Mouse (Mus musculus) hindbrain, postnatal 0 days (tissue): ENCODE measurements at regions not wholly inside any gene's neighbourhood (a gene's known extent, or its start where the extent isn't known, plus 50 kb on each side); places are given as distances from the start of the nearest gene placed in this dataset.
"Not testable (repeated sequence)": the region's sequence is repeated elsewhere in the genome, so short reads cannot be mapped to it uniquely, and the experiment has no call there.

Experiments used
- ATAC-seq: fragments of 200-750 bp; cut with Nextera tagmentation; 2 replicates; pipeline ENCODE4 v1.8.0; 2017; ENCODE audit warnings: mild to moderate bottlenecking, moderate TSS enrichment, moderate library complexity
- DNase-seq: peaks from one replicate; pipeline ENCODE4 v3.0.0-alpha.2; 2015; ENCODE audit warnings: low spot score
- H3K27ac ChIP-seq: fragments of 300-500 bp; sonication (generic); 2 replicates; pipeline ENCODE4 v1.5.1; 2014; ENCODE audit warnings: mild to moderate bottlenecking
- H3K27me3 ChIP-seq: fragments of 300-500 bp; sonication (generic); 2 replicates; pipeline ENCODE4 v1.6.1; 2014; ENCODE audit warnings: low read length, mixed read lengths; ENCODE audit not compliant: insufficient read depth
- H3K36me3 ChIP-seq: fragments of 300-500 bp; sonication (generic); 2 replicates; pipeline ENCODE4 v1.6.1; 2014; ENCODE audit warnings: low read length, mixed read lengths; ENCODE audit not compliant: insufficient read depth
- H3K4me1 ChIP-seq: fragments of 300-500 bp; sonication (generic); 2 replicates; pipeline ENCODE4 v1.6.1; 2014; ENCODE audit warnings: antibody characterized with exemption, low read length, mixed read lengths; ENCODE audit not compliant: insufficient read depth
- H3K4me2 ChIP-seq: fragments of 300-500 bp; sonication (generic); 2 replicates; pipeline ENCODE4 v1.6.1; 2014; ENCODE audit warnings: low read depth, mild to moderate bottlenecking, low read length, moderate library complexity, mixed read lengths
- H3K4me3 ChIP-seq: fragments of 300-500 bp; sonication (generic); 2 replicates; pipeline ENCODE4 v1.5.1; 2014; ENCODE audit warnings: low read length
- H3K9ac ChIP-seq: fragments of 300-500 bp; sonication (generic); replicated peaks from 2 replicates; pipeline ENCODE4 v1.6.1; 2014; ENCODE audit warnings: mild to moderate bottlenecking, low read length, moderate library complexity, mixed read lengths
- H3K9me3 ChIP-seq: fragments of 300-500 bp; sonication (generic); 2 replicates; pipeline ENCODE4 v1.6.1; 2016; ENCODE audit warnings: low read length, mixed read lengths
- CTCF ChIP-seq: IDR thresholded peaks from 2 replicates; pipeline ENCODE4 v1.5.1; 2016; ENCODE audit warnings: antibody characterized with exemption, control low read depth, low read depth
- WGBS: fragments of 180-500 bp; shearing (Covaris S2); extraction: QIAGEN DNeasy Blood & Tissue Kit; methylation state at CpG from one replicate; pipeline ENCODE4 v1.1.7; 2014; 5-methylcytosine and 5-hydroxymethylcytosine counted together

- Histone ChIP-seq H3K27me3 (no peaks in the 10 kb centered on the region), H3K4me3 (no peak overlapping the region), H3K9ac (no peak overlapping the region), H3K27ac (no peak overlapping the region), H3K4me1 (no peaks in the 10 kb centered on the region), H3K36me3 (no peaks in the 10 kb centered on the region), H3K9me3 (no peaks in the 10 kb centered on the region), H3K4me2 (no peak overlapping the region)
- ATAC-seq: no peak
- no peak for TF ChIP-seq CTCF
- WGBS: 57% methylated on average over 3 of the region's 3 CpGs
- DNase-seq: no peak
Measured at GRCm38 (mm10) chr5:39252206-39252605, 375.6 kb upstream of the Clnk start.

DNA sequence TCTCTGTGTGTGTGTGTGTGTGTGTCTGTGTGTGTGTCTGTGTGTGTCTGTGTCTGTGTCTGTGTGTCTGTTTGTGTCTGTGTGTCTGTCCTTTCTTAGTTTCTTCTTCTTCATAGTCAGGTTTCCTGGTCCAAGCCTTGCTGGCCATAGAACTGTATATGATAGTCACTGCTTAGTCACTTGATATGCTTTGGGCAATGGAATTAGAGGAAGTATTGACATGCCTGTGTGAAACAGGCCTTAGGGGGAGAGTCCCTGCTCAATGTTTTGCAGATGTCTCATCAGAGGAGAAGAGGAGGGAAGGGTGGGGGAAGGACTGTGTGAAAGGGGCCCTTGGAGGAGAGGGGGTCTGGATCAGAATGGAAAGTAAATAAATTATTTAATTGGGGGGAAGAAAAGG, 374.4 kb upstream of the Clnk start:
- DNase-seq (no peak), ATAC-seq (no peak)
- H3K9ac ChIP-seq: no peak overlapping the region
- TF ChIP-seq CTCF: no peak
- H3K9me3 ChIP-seq: no peaks in the 10 kb centered on the region
- no peak overlapping the region for H3K4me2 ChIP-seq
- no peaks in the 10 kb centered on the region for H3K27me3 ChIP-seq
- H3K4me1 ChIP-seq: no peaks in the 10 kb centered on the region
- H3K36me3 ChIP-seq: no peaks in the 10 kb centered on the region
- H3K27ac ChIP-seq: no peak overlapping the region
- H3K4me3 ChIP-seq: no peak overlapping the region

GRCm38 (mm10) chr5:39219698-39220097, 343.1 kb upstream of the Clnk start:
- no peaks in the 10 kb centered on the region for H3K36me3 ChIP-seq
- no peak overlapping the region for H3K4me3 ChIP-seq
- no peak overlapping the region for H3K9ac ChIP-seq
- no peaks in the 10 kb centered on the region for H3K4me1 ChIP-seq
- no peak for TF ChIP-seq CTCF
- no peak overlapping the region for H3K4me2 ChIP-seq
- H3K27ac ChIP-seq: no peak overlapping the region
- no peaks in the 10 kb centered on the region for H3K27me3 ChIP-seq
- 67% methylated on average over 5 of the region's 5 CpGs for WGBS
- ATAC-seq (no peak), DNase-seq (no peak)
- no peaks in the 10 kb centered on the region for H3K9me3 ChIP-seq

DNA sequence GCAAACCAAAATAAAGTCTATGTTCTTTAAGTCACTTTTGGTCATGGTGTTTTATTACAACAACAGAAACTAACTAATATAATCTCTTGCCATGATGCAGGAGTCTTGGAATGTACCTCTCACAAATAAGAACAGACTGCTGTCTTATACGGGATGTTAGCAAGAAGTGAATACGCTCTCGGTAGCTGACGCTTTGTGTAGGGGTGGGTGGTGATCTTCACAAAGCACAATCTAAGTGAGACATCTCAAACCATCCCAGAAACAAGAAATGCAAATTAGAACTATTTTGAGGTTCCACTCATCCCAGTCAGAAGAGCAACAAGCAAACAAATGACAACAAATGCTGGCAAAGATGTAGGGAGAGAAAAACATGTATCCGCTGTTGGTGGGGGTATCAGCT, 339.7 kb upstream of the Clnk start:
- H3K9me3 ChIP-seq: no peaks in the 10 kb centered on the region
- no peak overlapping the region for H3K27ac ChIP-seq
- 94% methylated on average over 5 of the region's 5 CpGs for WGBS

DNA sequence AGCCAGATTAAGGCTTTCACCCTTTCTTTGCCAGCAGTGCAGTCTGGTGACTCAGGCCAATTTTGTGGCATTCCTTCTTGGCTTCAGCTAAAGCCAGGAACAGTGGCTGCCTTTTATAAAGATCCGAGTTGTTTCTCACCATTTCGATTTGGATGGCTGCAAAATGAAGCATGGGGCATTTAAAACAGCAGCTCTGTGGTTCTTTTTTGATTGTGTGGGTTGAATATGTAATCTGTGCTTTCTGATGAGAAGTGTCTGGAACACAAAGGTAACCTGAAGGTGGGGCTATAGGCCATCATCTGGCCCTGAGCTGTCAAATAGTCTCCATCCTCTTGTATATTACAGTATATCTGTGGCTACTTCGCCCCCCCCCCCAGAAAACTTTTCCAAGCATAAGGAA, 338.4 kb upstream of the Clnk start:
- ATAC-seq (0 out of 2 replicates have a peak, but pooled peaks have one; percentile 24), DNase-seq (no peak)
- Histone ChIP-seq H3K4me2 (no peak overlapping the region), H3K36me3 (no peaks in the 10 kb centered on the region), H3K27ac (no peak overlapping the region), H3K27me3 (no peaks in the 10 kb centered on the region), H3K9ac (no peak overlapping the region), H3K4me3 (no peak overlapping the region), H3K4me1 (no peaks in the 10 kb centered on the region), H3K9me3 (no peaks in the 10 kb centered on the region)
- 57% methylated on average over 3 of the region's 3 CpGs for WGBS
- TF ChIP-seq CTCF: peak; percentile 27; the same call in 1 of the 2 replicates

More for the DNA sequence above, 339.7 kb upstream of the Clnk start:
- no peak for DNase-seq
- no peak for ATAC-seq
- no peaks in the 10 kb centered on the region for H3K4me1 ChIP-seq
- H3K4me2 ChIP-seq: no peak overlapping the region
- H3K27me3 ChIP-seq: no peaks in the 10 kb centered on the region
- no peaks in the 10 kb centered on the region for H3K36me3 ChIP-seq
- no peak for TF ChIP-seq CTCF
- no peak overlapping the region for H3K4me3 ChIP-seq
- no peak overlapping the region for H3K9ac ChIP-seq

DNA sequence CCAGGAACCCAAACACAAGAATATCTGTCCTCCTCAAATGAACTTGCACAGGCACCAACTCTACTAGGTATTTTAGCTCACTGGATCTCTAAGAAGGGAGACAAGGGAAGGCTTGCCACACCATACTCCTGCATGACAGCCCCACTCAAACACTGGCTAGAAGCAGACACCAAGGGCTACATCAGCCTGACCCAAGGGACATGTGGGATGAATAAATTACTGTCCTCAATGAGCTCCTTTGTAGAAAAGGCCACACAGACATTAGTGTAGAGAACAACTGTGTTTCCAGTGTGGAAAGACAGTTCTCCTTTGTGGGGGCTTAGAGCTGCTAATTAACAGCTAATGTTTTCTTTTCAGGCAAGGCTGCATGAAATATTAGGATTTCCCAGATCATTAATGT, 335.9 kb upstream of the Clnk start:
- Histone ChIP-seq H3K9ac (no peak overlapping the region), H3K4me3 (no peak overlapping the region), H3K4me2 (no peak overlapping the region), H3K27ac (no peak overlapping the region), H3K9me3 (no peaks in the 10 kb centered on the region), H3K36me3 (no peaks in the 10 kb centered on the region), H3K27me3 (no peaks in the 10 kb centered on the region), H3K4me1 (no peaks in the 10 kb centered on the region)
- no peak for TF ChIP-seq CTCF
- peak; percentile 48 for DNase-seq
- ATAC-seq: peak; percentile 79; the same call in 1 of the 2 replicates

DNA sequence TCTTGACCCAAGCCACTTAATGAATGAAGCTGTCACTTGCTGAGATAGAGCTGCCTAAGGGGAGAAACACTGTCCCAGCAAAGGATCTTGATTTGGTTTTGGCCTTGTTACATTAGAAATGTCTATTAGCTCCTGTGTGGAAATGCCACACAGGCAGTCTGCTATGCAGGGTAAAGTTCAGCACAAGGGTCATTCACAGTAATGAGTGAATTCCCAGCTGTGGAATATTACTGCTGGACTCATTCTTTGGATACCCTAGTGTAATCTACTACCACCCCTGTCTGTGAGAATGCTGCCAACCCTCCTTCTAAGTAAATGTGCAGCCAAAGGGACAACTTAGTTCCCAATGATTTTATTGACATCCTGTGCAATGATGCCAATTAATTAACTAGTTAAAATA, 322.2 kb upstream of the Clnk start:
- Histone ChIP-seq H3K9ac (no peak overlapping the region), H3K27ac (no peak overlapping the region), H3K9me3 (no peaks in the 10 kb centered on the region), H3K4me2 (no peak overlapping the region), H3K27me3 (no peaks in the 10 kb centered on the region), H3K4me3 (no peak overlapping the region), H3K36me3 (no peaks in the 10 kb centered on the region), H3K4me1 (no peaks in the 10 kb centered on the region)
- no peak for TF ChIP-seq CTCF
- ATAC-seq (no peak), DNase-seq (no peak)

DNA sequence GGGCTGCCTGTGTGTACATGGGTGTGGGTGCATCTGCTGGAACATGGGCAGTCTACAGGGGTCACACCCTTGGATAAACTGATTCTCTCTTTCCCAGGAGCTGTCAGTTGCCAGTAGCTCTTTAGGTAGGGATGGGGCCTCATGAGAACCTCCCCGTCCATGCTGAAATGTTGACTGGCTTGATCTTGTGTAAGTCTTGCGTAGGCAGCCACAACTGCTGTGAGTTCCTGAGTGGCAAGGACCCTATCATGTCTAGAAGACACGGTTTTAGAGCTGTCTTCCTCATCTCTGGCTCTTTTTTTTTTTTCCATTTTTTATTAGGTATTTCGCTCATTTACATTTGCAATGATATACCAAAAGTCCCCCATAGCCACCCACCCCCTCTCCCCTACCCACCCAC, 314.5 kb upstream of the Clnk start:
- H3K27ac ChIP-seq, H3K9me3 ChIP-seq, H3K9ac ChIP-seq, H3K4me1 ChIP-seq, H3K36me3 ChIP-seq, ATAC-seq, H3K4me3 ChIP-seq, H3K27me3 ChIP-seq, DNase-seq, H3K4me2 ChIP-seq: not testable (repeated sequence)
- 84% methylated on average over 2 of the region's 4 CpGs for WGBS
